Mouse (Mus musculus) hindbrain, postnatal 0 days (tissue): ENCODE data around the gene Zfp524. TPM values are rescaled to one million over a fixed set of nuclear protein-coding genes. Genes with fewer than 3 reads are reported as not detected.

ENCODE experiments used
- ATAC-seq: fragments of 200-750 bp; cut with Nextera tagmentation; 2 replicates; pipeline ENCODE4 v1.8.0; 2017; ENCODE audit warnings: mild to moderate bottlenecking, moderate TSS enrichment, moderate library complexity
- DNase-seq: peaks from one replicate; pipeline ENCODE4 v3.0.0-alpha.2; 2015; ENCODE audit warnings: low spot score
- H3K27ac ChIP-seq: fragments of 300-500 bp; sonication (generic); 2 replicates; pipeline ENCODE4 v1.5.1; 2014; ENCODE audit warnings: mild to moderate bottlenecking
- H3K27me3 ChIP-seq: fragments of 300-500 bp; sonication (generic); 2 replicates; pipeline ENCODE4 v1.6.1; 2014; ENCODE audit warnings: low read length, mixed read lengths; ENCODE audit not compliant: insufficient read depth
- H3K36me3 ChIP-seq: fragments of 300-500 bp; sonication (generic); 2 replicates; pipeline ENCODE4 v1.6.1; 2014; ENCODE audit warnings: low read length, mixed read lengths; ENCODE audit not compliant: insufficient read depth
- H3K4me1 ChIP-seq: fragments of 300-500 bp; sonication (generic); 2 replicates; pipeline ENCODE4 v1.6.1; 2014; ENCODE audit warnings: antibody characterized with exemption, low read length, mixed read lengths; ENCODE audit not compliant: insufficient read depth
- H3K4me2 ChIP-seq: fragments of 300-500 bp; sonication (generic); 2 replicates; pipeline ENCODE4 v1.6.1; 2014; ENCODE audit warnings: low read depth, mild to moderate bottlenecking, low read length, moderate library complexity, mixed read lengths
- H3K4me3 ChIP-seq: fragments of 300-500 bp; sonication (generic); 2 replicates; pipeline ENCODE4 v1.5.1; 2014; ENCODE audit warnings: low read length
- H3K9ac ChIP-seq: fragments of 300-500 bp; sonication (generic); replicated peaks from 2 replicates; pipeline ENCODE4 v1.6.1; 2014; ENCODE audit warnings: mild to moderate bottlenecking, low read length, moderate library complexity, mixed read lengths
- H3K9me3 ChIP-seq: fragments of 300-500 bp; sonication (generic); 2 replicates; pipeline ENCODE4 v1.6.1; 2016; ENCODE audit warnings: low read length, mixed read lengths
- CTCF ChIP-seq: IDR thresholded peaks from 2 replicates; pipeline ENCODE4 v1.5.1; 2016; ENCODE audit warnings: antibody characterized with exemption, control low read depth, low read depth
- WGBS: fragments of 180-500 bp; shearing (Covaris S2); extraction: QIAGEN DNeasy Blood & Tissue Kit; methylation state at CpG from one replicate; pipeline ENCODE4 v1.1.7; 2014; 5-methylcytosine and 5-hydroxymethylcytosine counted together
- polyA plus RNA-seq: library from polyadenylated mRNA; unstranded; fragments of >200 nt; fragmentation: Nextera tagmentation; extraction: Ambion mirVana; gene quantifications from 2 replicates; pipeline ENCODE4 v1.2.1, GENCODE M21; 2015
- total RNA-seq: library from RNA; depleted of rRNA; stranded (reverse); fragments of >200 nt; gene quantifications from 2 replicates; pipeline ENCODE4 v1.2.3, GENCODE M21; 2014; rRNA removed

Zfp524 gene
- 4.3 and 7.2 TPM in 2 replicates for total RNA-seq
- polyA plus RNA-seq = 4.2 and 5.1 TPM in 2 replicates

DNA sequence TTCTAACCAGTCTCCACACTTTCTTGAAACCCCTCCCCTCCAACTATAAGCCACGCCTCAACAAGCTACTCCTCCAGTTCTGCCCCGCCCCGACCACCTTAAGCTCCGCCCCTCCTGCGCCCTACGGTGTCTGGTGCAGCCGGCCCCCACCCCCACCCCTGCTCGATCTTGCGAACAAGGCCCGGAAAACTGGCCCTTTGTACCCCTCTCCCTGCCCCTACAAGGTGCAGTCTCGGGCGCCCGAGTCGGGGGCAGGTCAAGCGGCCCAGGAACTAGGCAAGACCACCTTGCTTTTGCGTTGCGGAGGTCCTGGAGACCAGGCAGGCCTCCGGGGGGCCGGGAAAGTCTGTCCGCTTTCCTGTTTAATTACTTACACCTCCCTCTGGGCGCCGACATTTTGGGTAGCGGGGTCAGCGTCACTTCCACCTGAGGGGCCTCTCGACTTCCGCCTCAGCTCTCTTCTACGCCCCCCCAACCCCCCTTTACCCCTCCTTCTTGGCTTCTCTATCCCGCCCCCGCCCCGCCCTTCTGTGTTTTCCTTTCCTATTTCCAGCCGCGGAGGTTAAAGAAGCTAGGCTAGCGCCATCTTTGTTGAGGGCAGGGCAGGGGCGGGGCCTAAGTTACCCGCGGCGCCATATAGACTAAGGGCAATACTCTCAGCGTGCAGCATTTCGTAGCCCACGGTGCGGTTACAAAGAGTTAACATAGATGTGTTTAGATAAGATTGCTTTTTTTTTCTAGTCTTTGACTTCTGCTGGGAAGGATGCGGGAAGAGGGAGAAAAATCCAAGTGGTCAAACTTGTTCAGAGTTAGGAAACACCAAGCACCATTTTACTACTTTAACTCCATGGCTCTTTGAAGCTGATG, at the start of gene Zfp524, which contains the start of gene Fiz1:
Gene Zfp524, plus strand, starts transcription at position 165 of the 867 bp plus-strand sequence.
Gene Fiz1, minus strand, starts transcription at position 447 of the 867 bp plus-strand sequence.
- Histone ChIP-seq H3K4me2 (peak within 1 kb of the TSS; percentile 66), H3K9ac (peak within 1 kb of the TSS; percentile 73), H3K27ac (peak within 1 kb of the TSS; percentile 98), H3K4me3 (peak within 1 kb of the TSS; percentile 65), H3K4me1 (no peaks in the 10 kb centered on the region), H3K27me3 (no peaks in the 10 kb centered on the region), H3K9me3 (no peaks in the 10 kb centered on the region), H3K36me3 (peaks cover 21% of the 10 kb centered on the region)
- TF ChIP-seq CTCF = no peak
- peak; percentile 84 for ATAC-seq
- peak; percentile 98 for DNase-seq
- WGBS = under 1% methylated on average over 42 of the region's 42 CpGs

DNA sequence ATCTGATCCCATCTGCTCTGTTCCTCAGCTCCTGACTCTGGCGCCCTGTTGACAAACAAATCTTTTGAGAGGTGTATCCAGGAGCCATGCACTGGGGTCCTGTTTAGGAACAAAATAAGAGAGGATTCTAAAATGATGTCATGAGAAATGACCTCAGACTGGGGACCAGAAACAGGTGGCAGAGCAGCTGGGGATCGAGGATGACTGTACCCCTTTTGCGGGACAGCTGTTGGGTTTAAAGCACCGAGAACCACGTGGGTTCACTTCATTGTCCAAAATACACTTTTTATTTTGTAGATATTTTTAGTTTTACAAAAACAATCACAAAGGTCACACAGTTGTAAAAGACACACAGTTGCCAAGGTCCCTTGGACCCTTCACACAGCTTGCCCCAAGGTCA, 49.2 kb upstream of the Zfp524 start:
- Histone ChIP-seq H3K9me3 (no peaks in the 10 kb centered on the region), H3K4me1 (no peaks in the 10 kb centered on the region), H3K36me3 (no peaks in the 10 kb centered on the region), H3K27ac (no peak overlapping the region), H3K4me3 (no peak overlapping the region), H3K4me2 (no peak overlapping the region), H3K9ac (no peak overlapping the region), H3K27me3 (no peaks in the 10 kb centered on the region)
- ATAC-seq (no peak), DNase-seq (no peak)
- 87% methylated on average over 5 of the region's 5 CpGs for WGBS
- TF ChIP-seq CTCF = no peak

DNA sequence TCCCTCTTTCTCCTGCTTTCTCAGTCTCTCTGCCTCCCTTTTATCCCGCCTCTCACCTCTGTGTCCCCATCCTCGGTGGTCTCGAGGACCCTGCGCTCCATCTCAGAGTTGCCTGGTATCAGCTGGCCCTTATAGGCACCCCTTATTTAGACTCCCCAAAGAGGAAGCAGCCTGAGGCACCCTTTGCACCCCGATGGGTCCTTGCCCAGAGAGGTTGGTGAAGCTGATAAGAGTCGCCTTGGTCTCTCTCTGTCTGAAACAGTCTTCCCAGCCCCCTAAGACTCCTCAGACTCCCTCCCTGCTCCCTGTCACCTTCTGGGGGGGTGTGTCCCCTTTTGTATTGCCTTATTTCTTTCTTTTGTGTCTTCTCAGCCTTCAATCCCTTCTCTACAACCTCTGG, 43.1 kb upstream of the Zfp524 start, which contains the start of gene Sbk3:
Gene Sbk3, minus strand, starts transcription at position 101 of the 400 bp plus-strand sequence.
- ATAC-seq (no peak), DNase-seq (no peak)
- H3K36me3 ChIP-seq = no peaks in the 10 kb centered on the region
- H3K27ac ChIP-seq = no peak within 1 kb of the TSS
- no peak within 1 kb of the TSS for H3K4me2 ChIP-seq
- no peaks in the 10 kb centered on the region for H3K4me1 ChIP-seq
- H3K27me3 ChIP-seq = no peaks in the 10 kb centered on the region
- H3K9ac ChIP-seq = no peak within 1 kb of the TSS
- 45% methylated on average over 6 of the region's 6 CpGs for WGBS
- no peak for TF ChIP-seq CTCF
- no peaks in the 10 kb centered on the region for H3K9me3 ChIP-seq
- no peak within 1 kb of the TSS for H3K4me3 ChIP-seq

DNA sequence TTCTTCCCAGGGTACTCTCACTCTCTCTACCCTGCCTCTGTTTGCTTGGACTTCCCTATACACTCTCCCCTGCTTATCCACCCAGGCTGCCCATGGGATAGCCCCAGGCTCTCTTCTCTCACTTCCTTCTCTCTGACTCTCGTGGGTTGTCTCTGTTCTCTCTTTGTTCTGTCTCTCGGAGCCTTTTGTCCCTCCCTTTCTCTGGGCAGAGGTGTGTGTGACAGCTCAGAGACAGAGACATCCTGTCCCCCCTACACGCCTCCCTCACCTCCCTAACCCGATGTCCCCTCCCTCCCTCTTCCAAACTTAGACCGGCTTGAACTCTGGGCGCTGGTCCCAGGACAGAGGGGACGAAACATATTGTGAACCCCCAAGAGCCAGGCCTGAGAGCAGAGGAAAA, 42.5 kb upstream of the Zfp524 start:
- TF ChIP-seq CTCF = no peak
- DNase-seq = no peak
- whole genome bisulfite sequencing = 23% methylated on average over 7 of the region's 7 CpGs
- Histone ChIP-seq H3K4me3 (no peak overlapping the region), H3K9ac (no peak overlapping the region), H3K27ac (no peak overlapping the region), H3K27me3 (no peaks in the 10 kb centered on the region), H3K9me3 (no peaks in the 10 kb centered on the region), H3K36me3 (no peaks in the 10 kb centered on the region), H3K4me2 (no peak overlapping the region), H3K4me1 (no peaks in the 10 kb centered on the region)
- ATAC-seq = no peak

DNA sequence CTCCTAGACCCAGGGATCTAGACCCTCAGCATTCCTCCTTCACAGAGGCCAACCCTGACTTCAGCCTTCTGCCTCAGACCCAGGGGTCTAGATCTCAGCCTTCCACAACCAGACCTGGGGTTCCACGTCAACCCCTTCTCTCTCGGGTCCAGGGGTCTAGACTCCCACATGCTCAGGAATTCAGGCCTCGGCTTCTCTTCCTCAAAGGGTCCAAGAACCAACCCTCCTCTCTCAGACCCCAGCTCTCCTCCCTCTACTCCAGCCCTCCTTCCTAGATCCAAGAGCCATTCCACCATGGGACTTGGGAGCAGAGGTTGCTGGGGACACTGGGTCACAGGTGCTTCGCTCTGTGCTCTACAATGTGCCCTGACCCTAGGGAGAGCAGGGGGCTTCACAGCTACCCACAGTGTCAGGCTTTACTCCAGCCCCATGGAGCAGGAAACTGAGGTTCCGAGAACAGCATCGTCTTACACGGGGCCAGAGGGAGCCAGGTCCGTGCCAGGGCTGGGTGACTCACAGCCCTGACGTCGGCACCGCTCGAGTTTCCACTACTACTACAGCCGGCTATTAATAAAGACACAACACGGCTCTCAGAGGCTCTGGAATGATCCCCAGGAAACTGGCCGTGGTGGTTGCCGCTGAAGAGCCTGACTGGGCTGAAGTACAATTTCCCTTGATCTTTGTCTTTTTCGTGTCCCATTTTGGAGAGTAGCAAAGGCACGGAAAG, 41.7 kb upstream of the Zfp524 start:
- 75% methylated on average over 18 of the region's 18 CpGs for WGBS
- Histone ChIP-seq H3K9ac (no peak overlapping the region), H3K27ac (no peak overlapping the region), H3K27me3 (no peaks in the 10 kb centered on the region), H3K4me1 (no peaks in the 10 kb centered on the region), H3K36me3 (no peaks in the 10 kb centered on the region), H3K4me3 (no peak overlapping the region), H3K9me3 (no peaks in the 10 kb centered on the region), H3K4me2 (no peak overlapping the region)
- no peak for TF ChIP-seq CTCF
- no peak for DNase-seq
- ATAC-seq = no peak

DNA sequence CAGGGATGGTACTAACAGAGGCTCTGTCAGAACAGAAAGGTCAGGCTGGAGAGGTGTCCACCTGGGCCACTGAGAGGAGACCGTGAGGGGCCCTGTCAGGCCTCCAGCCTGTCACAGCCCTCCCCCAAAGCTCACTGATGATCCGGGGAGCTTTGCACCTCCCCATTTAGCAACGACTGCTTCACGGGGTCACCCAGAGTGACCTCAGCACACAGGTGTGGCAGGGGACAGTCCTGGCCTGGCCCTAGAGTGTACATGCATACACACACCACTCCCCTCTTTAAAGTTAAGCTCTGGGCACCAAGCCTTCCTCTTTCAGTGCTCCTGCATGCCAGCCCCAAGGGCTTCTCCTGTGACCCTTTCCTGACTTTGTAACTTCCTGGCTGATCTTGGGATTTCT, 38.8 kb upstream of the Zfp524 start:
- Histone ChIP-seq H3K36me3 (no peaks in the 10 kb centered on the region), H3K4me1 (no peaks in the 10 kb centered on the region), H3K9me3 (no peaks in the 10 kb centered on the region), H3K27me3 (no peaks in the 10 kb centered on the region), H3K4me2 (no peak overlapping the region), H3K9ac (no peak overlapping the region), H3K27ac (no peak overlapping the region), H3K4me3 (no peak overlapping the region)
- WGBS = 67% methylated on average over 4 of the region's 4 CpGs
- TF ChIP-seq CTCF = no peak
- DNase-seq (no peak), ATAC-seq (no peak)
